Mouse (Mus musculus) NIH3T3 (cell line): ENCODE data around the gene Calm2.

ENCODE experiments used
- DNase-seq: peaks from one replicate; pipeline ENCODE4 v3.0.0-alpha.2; 2012; ENCODE audit warnings: low read depth

Gene Calm2

GRCm38 (mm10) chr17:87397088-87397487, 49.6 kb downstream of the Calm2 start:
- no peak for DNase-seq

GRCm38 (mm10) chr17:87391242-87391641, 55.5 kb downstream of the Calm2 start:
- peak; percentile 43 for DNase-seq

GRCm38 (mm10) chr17:87387068-87387467, 59.7 kb downstream of the Calm2 start:
- DNase-seq: no peak

GRCm38 (mm10) chr17:87385835-87386234, 60.9 kb downstream of the Calm2 start:
- no peak for DNase-seq
